Comparison of ENCODE assay signal across 8 mouse cellular contexts in genomic region chr7:73559853-73560190, GRCm38 (mm10). TPM values are rescaled to one million over a fixed set of nuclear protein-coding genes. Genes with fewer than 3 reads are reported as not detected.
DNase-seq lines count a peak whose midpoint lies in the region; ATAC-seq and TF ChIP-seq lines count a peak whose summit lies in the region.

No protein-coding gene starts in this region.

- 75% methylated on average over 6 of the region's 6 CpGs for WGBS in embryonic facial prominence, embryonic 14.5 days
- 65% methylated on average over 6 of the region's 6 CpGs for WGBS in intestine, postnatal 0 days
- 91% methylated on average over 6 of the region's 6 CpGs for WGBS in neural tube, embryonic 13.5 days

- peaks cover 7% of the 10 kb centered on the region; the same call in 1 of the 2 replicates for H3K4me1 ChIP-seq in embryonic facial prominence, embryonic 14.5 days (ENCODE audit: control insufficient read depth, insufficient read depth, low read length)
- 0 out of 2 replicates have a peak, but pooled peaks cover 5% of the 10 kb centered on the region for H3K4me1 ChIP-seq in intestine, postnatal 0 days (replicated peaks; ENCODE audit: control insufficient read depth, insufficient read depth, low read length)
- peaks cover 17% of the 10 kb centered on the region for H3K4me1 ChIP-seq in neural tube, embryonic 13.5 days (replicated peaks)

- peak overlapping the region; percentile 97 for H3K27ac ChIP-seq in layer of hippocampus, adult 2 months
- peak overlapping the region; percentile 100 for H3K27ac ChIP-seq in embryonic facial prominence, embryonic 14.5 days (replicated peaks; ENCODE audit: low read depth, low read length)
- peak overlapping the region; percentile 100 for H3K27ac ChIP-seq in intestine, postnatal 0 days (ENCODE audit: low read depth, low read length)
- H3K27ac ChIP-seq in neural tube, embryonic 13.5 days (replicated peaks), result 0 out of 2 replicates have a peak overlapping the region, but pooled peaks have one; percentile 89

- TF ChIP-seq CTCF in layer of hippocampus, adult 2 months (conservative IDR thresholded peaks at IDR 0.05), result no peak
- TF ChIP-seq CTCF in intestine, postnatal 0 days (IDR thresholded peaks at IDR 0.05; ENCODE audit: low read depth), result no peak

- H3K9me3 ChIP-seq in embryonic facial prominence, embryonic 14.5 days (ENCODE audit: control insufficient read depth, low read length), result no peaks in the 10 kb centered on the region
- H3K9me3 ChIP-seq in intestine, postnatal 0 days (ENCODE audit: control insufficient read depth), result no peaks in the 10 kb centered on the region
- no peaks in the 10 kb centered on the region for H3K9me3 ChIP-seq in neural tube, embryonic 13.5 days

- no peak overlapping the region for H3K4me3 ChIP-seq in layer of hippocampus, adult 2 months
- H3K4me3 ChIP-seq in embryonic facial prominence, embryonic 14.5 days (ENCODE audit: low read depth, low read length), result peak overlapping the region; percentile 100
- 0 out of 2 replicates have a peak overlapping the region, but pooled peaks have one; percentile 100 for H3K4me3 ChIP-seq in intestine, postnatal 0 days (ENCODE audit: low read depth, low read length)
- H3K4me3 ChIP-seq in neural tube, embryonic 13.5 days, result peak overlapping the region; percentile 100; the same call in 1 of the 2 replicates

- H3K4me2 ChIP-seq in embryonic facial prominence, embryonic 14.5 days (ENCODE audit: low read depth, low read length), result peak overlapping the region; percentile 66
- peak overlapping the region; percentile 68 for H3K4me2 ChIP-seq in intestine, postnatal 0 days (replicated peaks; ENCODE audit: low read depth)
- peak overlapping the region; percentile 60 for H3K4me2 ChIP-seq in neural tube, embryonic 13.5 days

- no peaks in the 10 kb centered on the region for H3K27me3 ChIP-seq in embryonic facial prominence, embryonic 14.5 days (replicated peaks; ENCODE audit: control insufficient read depth, insufficient read depth, low read length)
- H3K27me3 ChIP-seq in intestine, postnatal 0 days (replicated peaks; ENCODE audit: control insufficient read depth, insufficient read depth, low read length), result no peaks in the 10 kb centered on the region
- no peaks in the 10 kb centered on the region for H3K27me3 ChIP-seq in neural tube, embryonic 13.5 days

- ATAC-seq in embryonic facial prominence, embryonic 14.5 days (ENCODE audit: low read depth), result no peak
- ATAC-seq in intestine, postnatal 0 days, result no peak
- no peak for ATAC-seq in neural tube, embryonic 13.5 days (ENCODE audit: low read depth)
- ATAC-seq in granulocyte monocyte progenitor cell, adult 5-6 weeks (replicated peaks; ENCODE audit: poor library complexity, severe bottlenecking), result no peak

- no peak for DNase-seq in layer of hippocampus, adult 2 months (ENCODE audit: low spot score in 2 of 2)
- DNase-seq in layer of hippocampus, adult 9-11 months, result no peak
- DNase-seq in embryonic facial prominence, embryonic 14.5 days (ENCODE audit: low spot score), result no peak
- no peak for DNase-seq in adrenal gland, postnatal 25 days
- no peak for DNase-seq in ovary, adult 18-20 months (ENCODE audit: low spot score)

- H3K36me3 ChIP-seq in embryonic facial prominence, embryonic 14.5 days (ENCODE audit: control insufficient read depth, insufficient read depth, low read length), result no peaks in the 10 kb centered on the region
- H3K36me3 ChIP-seq in intestine, postnatal 0 days (ENCODE audit: control insufficient read depth, insufficient read depth), result no peaks in the 10 kb centered on the region
- no peaks in the 10 kb centered on the region for H3K36me3 ChIP-seq in neural tube, embryonic 13.5 days

- H3K9ac ChIP-seq in embryonic facial prominence, embryonic 14.5 days (ENCODE audit: low read depth, low read length), result peak overlapping the region; percentile 71
- peak overlapping the region; percentile 66; the same call in 1 of the 2 replicates for H3K9ac ChIP-seq in intestine, postnatal 0 days (ENCODE audit: low read depth, low read length)
- H3K9ac ChIP-seq in neural tube, embryonic 13.5 days, result no peak overlapping the region

RNA-seq across cellular contexts. Expression of gene Chd2, which starts 18.2 kb away (rescaled TPM):
- 10 to 100 TPM; 57.1 to 58.3 TPM for total RNA-seq in layer of hippocampus, adult 2 months (2021)
- polyA plus RNA-seq in embryonic facial prominence, embryonic 14.5 days (2014; fragmentation: Nextera tagmentation; extraction: Ambion mirVana), result 39.5 and 54.6 TPM in 2 replicates
- polyA plus RNA-seq in intestine, postnatal 0 days (2015; fragmentation: Nextera tagmentation; extraction: Ambion mirVana), result 19.3 and 25.4 TPM in 2 replicates
- polyA plus RNA-seq in neural tube, embryonic 13.5 days (2015; fragmentation: Nextera tagmentation; extraction: Ambion mirVana), result 34.6 and 45.5 TPM in 2 replicates
- 42.3 and 47.5 TPM in 2 replicates for total RNA-seq in granulocyte monocyte progenitor cell, adult 5-6 weeks (2014; fragmentation: Nextera tagmentation)
- total RNA-seq in granulocyte monocyte progenitor cell, adult 5-6 weeks (2017), result 93.8 and 118 TPM in 2 replicates
- 50.0 and 57.4 TPM in 2 replicates for total RNA-seq in adrenal gland, postnatal 25 days (2021)
